8 mouse cellular contexts compared by ENCODE assay signal in the genomic region with DNA sequence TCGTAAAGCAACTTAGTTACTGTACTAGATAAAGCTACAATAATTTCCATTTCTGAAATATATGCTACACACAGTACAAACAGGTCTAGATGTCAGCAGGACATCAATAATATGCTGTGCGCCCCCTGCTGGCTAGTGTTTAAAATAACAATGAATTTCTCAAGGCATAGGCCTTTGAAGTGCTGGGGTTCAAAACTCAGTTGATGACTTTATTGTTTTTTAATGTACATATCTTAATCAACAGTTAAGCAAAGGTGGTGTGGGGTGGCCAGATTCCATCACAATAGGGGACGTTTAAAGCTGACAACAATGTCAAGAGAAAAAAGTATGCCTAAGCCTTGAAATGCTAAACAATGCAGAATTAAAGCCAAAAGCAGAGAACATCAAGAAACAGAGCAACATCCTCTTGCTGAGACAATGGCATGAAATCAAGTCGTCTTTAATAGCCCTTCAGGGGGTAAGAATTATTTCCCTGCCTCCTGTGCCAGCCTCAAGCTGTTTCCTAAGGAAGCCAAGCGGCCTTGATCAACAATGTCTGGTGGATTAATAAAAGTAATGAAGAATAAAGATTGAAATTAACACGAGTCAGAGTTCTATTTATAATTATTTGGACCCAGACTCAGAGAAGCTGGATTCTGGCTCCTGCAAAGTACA. TPM values are rescaled to one million over a fixed set of nuclear protein-coding genes. Genes with fewer than 3 reads are reported as not detected.
DNase-seq lines count a peak whose midpoint lies in the region; TF ChIP-seq lines count a peak whose summit lies in the region.

No protein-coding gene starts in this region.

- TF ChIP-seq CTCF in gastrocnemius, adult 2 months (IDR thresholded peaks at IDR 0.05) = peak; percentile 80

- peaks cover 23% of the 10 kb centered on the region for H3K4me1 ChIP-seq in brown adipose tissue, adult 24 weeks (ENCODE audit: control insufficient read depth, insufficient read depth, insufficient read length, low read length)

- peak; percentile 31 for DNase-seq in right cerebral cortex, postnatal 14 days
- no peak for DNase-seq in right cerebral cortex, postnatal 36 days (ENCODE audit: low spot score in 2 of 2)
- DNase-seq in gastrocnemius, adult 2 months = peak; percentile 77
- peak; percentile 87 for DNase-seq in induced T-regulatory cell, adult 2 months (ENCODE audit: low read depth)
- DNase-seq in lung, adult 18-20 months = peak; percentile 60 to 73
- DNase-seq in ovary, postnatal 36 days (ENCODE audit: low spot score) = peak; percentile 72
- peak; percentile 77 for DNase-seq in urinary bladder, postnatal 14 days (ENCODE audit: low spot score)

- peak overlapping the region; percentile 98 for H3K4me3 ChIP-seq in brown adipose tissue, adult 24 weeks (ENCODE audit: insufficient read depth, low read depth, low read length)
- H3K4me3 ChIP-seq in gastrocnemius, adult 2 months = peak overlapping the region; percentile 99

- peak overlapping the region; percentile 85 for H3K27ac ChIP-seq in brown adipose tissue, adult 24 weeks (replicated peaks; ENCODE audit: low read depth, low read length)
- peak overlapping the region; percentile 92 for H3K27ac ChIP-seq in gastrocnemius, adult 2 months

- intact Hi-C loops in gastrocnemius, adult 2 months (cut with DNase I) = loop anchor here (5.0 to 10.0 kb wide), 2 partner anchors 120 to 163 kb away; no protein-coding TSS in a partner anchor

RNA-seq across cellular contexts. Expression of gene Tgfbr3, which starts 2.0 kb away (rescaled TPM):
- polyA plus RNA-seq in brown adipose tissue, adult 24 weeks (2012; ENCODE audit: insufficient read depth, insufficient read length, missing spikeins) = 27.0 and 33.8 TPM in 2 replicates
- total RNA-seq in gastrocnemius, adult 2 months (2021) = 10 to 100 TPM; 20.5 to 22.9 TPM

RNA-seq across cellular contexts. Expression of gene Brdt, which starts 43.6 kb away (rescaled TPM):
- polyA plus RNA-seq in brown adipose tissue, adult 24 weeks (2012; ENCODE audit: insufficient read depth, insufficient read length, missing spikeins) = 2.4 and 3.6 TPM in 2 replicates
- total RNA-seq in gastrocnemius, adult 2 months (2021) = 1 to 10 TPM; 2.1 to 2.3 TPM

Comparison
In these comparisons a context has a peak if more than half of its experiments do, and no peak if none do; other contexts are left out.
1. DNase-seq: peak in right cerebral cortex, postnatal 14 days (single experiment), gastrocnemius, adult 2 months (single experiment), induced T-regulatory cell, adult 2 months (single experiment), lung, adult 18-20 months (2 of 2), ovary, postnatal 36 days (single experiment) and urinary bladder, postnatal 14 days (single experiment); none in right cerebral cortex, postnatal 36 days (0 of 2).